In the genomic region with DNA sequence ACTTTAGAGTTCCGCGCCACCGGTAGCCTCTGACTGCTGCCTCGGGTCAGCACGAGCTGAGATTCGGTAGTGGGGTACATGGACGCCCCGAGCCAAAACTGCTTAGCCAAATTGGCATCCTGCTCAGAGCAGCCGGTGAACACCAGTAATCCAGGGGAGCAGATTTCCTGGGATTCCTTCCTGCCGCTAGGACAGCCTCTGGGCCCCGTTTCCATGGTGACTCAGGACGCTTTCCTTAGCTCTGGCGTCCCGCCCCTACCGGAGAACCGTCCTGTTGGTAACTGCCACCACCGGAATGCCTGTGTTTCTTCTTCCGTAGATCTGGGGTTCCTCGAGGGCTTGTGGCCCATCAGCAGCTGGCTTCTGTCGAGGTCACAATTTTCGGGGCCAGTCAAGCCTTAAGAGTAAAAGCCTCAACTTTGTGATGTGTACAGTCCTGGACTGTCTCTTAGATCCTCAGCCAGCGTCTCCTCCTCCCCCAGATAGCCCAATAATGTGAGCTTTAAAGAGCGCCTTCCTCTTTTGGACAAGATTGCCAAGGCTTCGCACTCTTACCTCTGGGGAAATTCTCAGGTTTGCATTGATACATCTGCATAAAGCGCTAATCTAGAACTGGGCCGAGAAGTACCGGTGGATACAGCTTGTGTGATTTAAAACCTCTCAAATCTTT, we compare ENCODE assay signal across 8 mouse cellular contexts. TPM values are rescaled to one million over a fixed set of nuclear protein-coding genes. Genes with fewer than 3 reads are reported as not detected.
DNase-seq lines count a peak whose midpoint lies in the region; ATAC-seq lines count a peak whose summit lies in the region.

TSS of gene 4833427G06Rik (minus strand) at position 323 of the 670 bp plus-strand sequence.

- H3K36me3 ChIP-seq in forebrain, embryonic 16.5 days (ENCODE audit: control insufficient read depth, insufficient read depth) = no peaks in the 10 kb centered on the region
- no peaks in the 10 kb centered on the region for H3K36me3 ChIP-seq in hindbrain, embryonic 16.5 days (ENCODE audit: control insufficient read depth, insufficient read depth, low read length)
- H3K36me3 ChIP-seq in midbrain, embryonic 10.5 days = no peaks in the 10 kb centered on the region
- no peaks in the 10 kb centered on the region for H3K36me3 ChIP-seq in stomach, embryonic 15.5 days

- no peak within 1 kb of the TSS for H3K27ac ChIP-seq in forebrain, embryonic 16.5 days (ENCODE audit: low read length)
- H3K27ac ChIP-seq in hindbrain, embryonic 16.5 days (ENCODE audit: low read depth, low read length) = no peak within 1 kb of the TSS
- H3K27ac ChIP-seq in midbrain, embryonic 10.5 days (replicated peaks) = no peak within 1 kb of the TSS
- H3K27ac ChIP-seq in stomach, embryonic 15.5 days = no peak within 1 kb of the TSS

- WGBS in forebrain, embryonic 16.5 days = 7% methylated on average over 27 of the region's 27 CpGs
- WGBS in hindbrain, embryonic 16.5 days = 9% methylated on average over 27 of the region's 27 CpGs
- WGBS in midbrain, embryonic 10.5 days = 9% methylated on average over 27 of the region's 27 CpGs
- 12% methylated on average over 27 of the region's 27 CpGs for WGBS in stomach, embryonic 15.5 days

- DNase-seq in cerebellum, adult 11 months = peak; percentile 9
- DNase-seq in cerebellum, adult 18-20 months = peak; percentile 32 to 35
- DNase-seq in left cerebral cortex, postnatal 4 days = peak; percentile 63
- DNase-seq in midbrain, embryonic 10.5 days (ENCODE audit: low spot score) = peak; percentile 77

- peak within 1 kb of the TSS; percentile 97 for H3K4me2 ChIP-seq in forebrain, embryonic 16.5 days (ENCODE audit: low read length)
- peak within 1 kb of the TSS; percentile 99 for H3K4me2 ChIP-seq in hindbrain, embryonic 16.5 days (ENCODE audit: low read length)
- peak within 1 kb of the TSS; percentile 99 for H3K4me2 ChIP-seq in stomach, embryonic 15.5 days

- peak within 1 kb of the TSS; percentile 10; the same call in 1 of the 2 replicates for H3K4me3 ChIP-seq in forebrain, embryonic 16.5 days (replicated peaks; ENCODE audit: low read length)
- peak within 1 kb of the TSS; percentile 58 for H3K4me3 ChIP-seq in hindbrain, embryonic 16.5 days (ENCODE audit: low read length)
- H3K4me3 ChIP-seq in midbrain, embryonic 10.5 days = peak within 1 kb of the TSS; percentile 42
- peak within 1 kb of the TSS; percentile 10 for H3K4me3 ChIP-seq in stomach, embryonic 15.5 days (replicated peaks)

- H3K9ac ChIP-seq in forebrain, embryonic 16.5 days (replicated peaks; ENCODE audit: low read depth, low read length) = no peak within 1 kb of the TSS
- H3K9ac ChIP-seq in hindbrain, embryonic 16.5 days (ENCODE audit: low read depth, low read length) = peak within 1 kb of the TSS; percentile 66
- no peak within 1 kb of the TSS for H3K9ac ChIP-seq in stomach, embryonic 15.5 days

- H3K27me3 ChIP-seq in forebrain, embryonic 16.5 days (replicated peaks; ENCODE audit: control insufficient read depth, insufficient read depth, low read length) = no peaks in the 10 kb centered on the region; the same call in 1 of the 2 replicates
- peaks cover 2% of the 10 kb centered on the region; the same call in 1 of the 2 replicates for H3K27me3 ChIP-seq in hindbrain, embryonic 16.5 days (replicated peaks; ENCODE audit: control insufficient read depth, insufficient read depth, low read length)
- H3K27me3 ChIP-seq in midbrain, embryonic 10.5 days (ENCODE audit: low read depth, poor library complexity, severe bottlenecking) = peaks cover 42% of the 10 kb centered on the region
- H3K27me3 ChIP-seq in stomach, embryonic 15.5 days (replicated peaks) = no peaks in the 10 kb centered on the region

- ATAC-seq in cerebellum, adult (ENCODE audit: insufficient number of reproducible peaks, low FRiP score, low TSS enrichment) = no peak
- peak; percentile 75 for ATAC-seq in forebrain, embryonic 16.5 days
- ATAC-seq in hindbrain, embryonic 16.5 days = peak; percentile 74; the same call in 1 of the 2 replicates
- peak; percentile 60; the same call in 1 of the 2 replicates for ATAC-seq in stomach, embryonic 15.5 days (ENCODE audit: insufficient read depth, low FRiP score, low read depth)

- H3K4me1 ChIP-seq in forebrain, embryonic 16.5 days (replicated peaks; ENCODE audit: control insufficient read depth, insufficient read depth, low read length) = peaks cover 15% of the 10 kb centered on the region
- H3K4me1 ChIP-seq in hindbrain, embryonic 16.5 days (ENCODE audit: control insufficient read depth, insufficient read depth, low read depth, low read length) = peaks cover 2% of the 10 kb centered on the region
- H3K4me1 ChIP-seq in midbrain, embryonic 10.5 days = peaks cover 24% of the 10 kb centered on the region
- H3K4me1 ChIP-seq in stomach, embryonic 15.5 days = peaks cover 4% of the 10 kb centered on the region; the same call in 1 of the 2 replicates

- H3K9me3 ChIP-seq in forebrain, embryonic 16.5 days (ENCODE audit: control insufficient read depth, low read length) = no peaks in the 10 kb centered on the region
- no peaks in the 10 kb centered on the region for H3K9me3 ChIP-seq in hindbrain, embryonic 16.5 days (ENCODE audit: control insufficient read depth, low read length)
- no peaks in the 10 kb centered on the region for H3K9me3 ChIP-seq in midbrain, embryonic 10.5 days (replicated peaks)
- no peaks in the 10 kb centered on the region for H3K9me3 ChIP-seq in stomach, embryonic 15.5 days

- intact Hi-C loops in left cerebral cortex, postnatal 4 days (cut with DNase I) = no loop called here

RNA-seq across cellular contexts. Expression of gene 4833427G06Rik, which starts in this region (rescaled TPM):
- 0.22 and 1.2 TPM in 2 replicates for polyA plus RNA-seq in forebrain, embryonic 16.5 days (2015; fragmentation: Nextera tagmentation; extraction: Ambion mirVana)
- 1.0 and 1.9 TPM in 2 replicates for polyA plus RNA-seq in hindbrain, embryonic 16.5 days (2015; fragmentation: Nextera tagmentation; extraction: Ambion mirVana)
- under 1 TPM in 1 of 2 experiments, not detected in 1; 0.50 TPM for total RNA-seq in left cerebral cortex, postnatal 4 days (2021)
- polyA plus RNA-seq in midbrain, embryonic 10.5 days (2016; fragmentation: Nextera tagmentation; extraction: Ambion mirVana) = not detected in 2 replicates
- not detected in 2 replicates for polyA plus RNA-seq in stomach, embryonic 15.5 days (2015; fragmentation: Nextera tagmentation; extraction: Ambion mirVana)

Comparison
In these comparisons a context has a peak if more than half of its experiments do, and no peak if none do; other contexts are left out.
1. Peak in DNase-seq in left cerebral cortex, postnatal 4 days; RNA of the gene not detected or under 1 TPM.
2. Peak in DNase-seq and H3K4me3 ChIP-seq in midbrain, embryonic 10.5 days; RNA of the gene not detected or under 1 TPM.
3. Peak in ATAC-seq, H3K4me3 ChIP-seq and H3K4me2 ChIP-seq in stomach, embryonic 15.5 days; RNA of the gene not detected or under 1 TPM.
4. DNase-seq: peak in every context shown above with its lines; median percentile 77 in midbrain, embryonic 10.5 days; 63 in left cerebral cortex, postnatal 4 days; 34 in cerebellum, adult 18-20 months; 9 in cerebellum, adult 11 months.